Mouse (Mus musculus) adrenal gland, adult 2 months (tissue): ENCODE measurements at regions not wholly inside any gene's neighbourhood (a gene's known extent, or its start where the extent isn't known, plus 50 kb on each side); places are given as distances from the start of the nearest gene placed in this dataset.

ENCODE experiments used
- DNase-seq: peaks from one replicate; pipeline ENCODE4 v3.0.0; 2021

GRCm38 (mm10) chr4:142860441-142860840 is 352.4 kb downstream of the Prdm2 start:
- no peak for DNase-seq

- peak; percentile 78 for DNase-seq
Measured at GRCm38 (mm10) chr4:142856626-142857025, 356.2 kb downstream of the Prdm2 start.

DNA sequence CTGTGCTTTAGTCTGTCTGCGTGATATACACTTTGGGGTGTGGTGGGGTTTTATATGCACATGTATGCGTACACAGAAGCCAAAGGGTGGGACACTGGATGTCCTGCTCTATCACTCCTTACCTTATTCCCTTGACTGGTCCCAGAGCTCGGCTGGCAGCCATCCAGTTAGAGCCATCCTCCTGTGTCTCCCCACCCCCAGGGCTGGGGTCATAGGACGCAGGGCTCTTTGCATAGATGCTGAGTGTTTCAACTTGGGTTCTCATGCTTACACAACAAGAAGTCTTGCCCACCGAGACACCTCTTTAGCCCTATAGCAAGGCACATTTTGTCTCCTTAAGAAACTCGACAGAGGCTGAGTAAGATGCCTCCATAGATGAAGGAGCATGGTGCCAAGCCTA is 357.2 kb downstream of the Prdm2 start:
- no peak for DNase-seq

DNA sequence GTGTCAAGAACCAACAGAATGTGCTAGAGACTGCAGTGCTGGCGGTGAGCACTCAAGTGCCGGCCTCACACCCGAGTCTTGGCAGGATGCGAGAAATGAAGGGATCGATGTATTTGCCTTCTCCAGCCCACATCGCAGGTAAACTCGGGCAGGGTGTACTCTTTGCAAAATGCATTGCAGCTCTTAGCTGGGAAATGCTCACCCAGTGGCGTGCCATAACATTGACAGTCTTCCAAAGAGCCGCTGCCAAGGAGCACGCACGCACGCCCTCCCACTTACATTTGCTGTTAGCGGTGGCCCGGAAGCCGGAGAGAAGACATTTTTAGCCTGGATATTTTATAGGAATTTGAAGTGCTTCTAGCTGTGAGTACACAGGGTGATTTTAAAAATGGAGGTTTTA is 358.9 kb downstream of the Prdm2 start:
- DNase-seq, result no peak

- DNase-seq, result no peak
Measured at GRCm38 (mm10) chr4:142845066-142845696, 367.6 kb downstream of the Prdm2 start.

GRCm38 (mm10) chr4:142839540-142839939 is 373.3 kb downstream of the Prdm2 start:
- peak; percentile 9 for DNase-seq

GRCm38 (mm10) chr4:142838363-142838964 is 374.3 kb downstream of the Prdm2 start:
- no peak for DNase-seq

DNA sequence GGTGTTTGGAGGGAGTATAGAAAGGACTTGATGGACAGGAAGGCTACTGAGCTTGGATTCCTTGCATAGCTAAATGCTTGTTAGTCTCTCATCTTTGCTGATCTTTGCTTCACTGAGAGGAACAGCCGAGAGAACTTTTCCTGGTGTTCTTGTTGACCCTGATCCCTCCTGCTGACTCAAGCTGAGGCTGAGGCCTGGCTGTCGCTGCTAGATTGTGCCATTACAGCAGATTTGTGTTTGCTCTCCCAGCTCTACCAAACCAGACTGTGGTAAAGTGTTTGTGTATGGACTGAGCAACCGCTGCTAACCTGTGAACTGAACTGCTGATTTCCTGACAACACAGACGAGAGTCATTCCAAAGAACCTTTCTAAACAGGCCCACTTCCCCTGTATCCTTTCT is 375.2 kb downstream of the Prdm2 start:
- no peak for DNase-seq

DNA sequence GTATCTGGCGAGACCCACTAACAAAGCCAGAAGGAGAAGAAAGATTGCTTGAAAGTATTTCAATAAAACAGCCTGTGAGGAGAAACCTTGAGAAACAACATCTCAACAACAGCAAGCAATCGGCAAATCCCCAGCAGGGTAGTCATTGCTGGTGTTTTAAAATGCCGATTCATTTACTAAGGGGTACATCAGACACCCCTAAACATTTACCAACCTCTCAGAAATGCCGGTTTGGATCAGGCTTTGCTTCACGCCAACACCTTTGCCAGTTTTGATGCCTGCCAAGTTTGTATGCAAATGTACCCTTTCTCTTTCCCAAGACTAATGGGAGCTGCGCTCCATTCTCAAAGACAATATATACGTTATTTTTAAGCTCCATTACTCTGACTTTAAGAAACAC is 383.1 kb downstream of the Prdm2 start:
- DNase-seq, result no peak

DNA sequence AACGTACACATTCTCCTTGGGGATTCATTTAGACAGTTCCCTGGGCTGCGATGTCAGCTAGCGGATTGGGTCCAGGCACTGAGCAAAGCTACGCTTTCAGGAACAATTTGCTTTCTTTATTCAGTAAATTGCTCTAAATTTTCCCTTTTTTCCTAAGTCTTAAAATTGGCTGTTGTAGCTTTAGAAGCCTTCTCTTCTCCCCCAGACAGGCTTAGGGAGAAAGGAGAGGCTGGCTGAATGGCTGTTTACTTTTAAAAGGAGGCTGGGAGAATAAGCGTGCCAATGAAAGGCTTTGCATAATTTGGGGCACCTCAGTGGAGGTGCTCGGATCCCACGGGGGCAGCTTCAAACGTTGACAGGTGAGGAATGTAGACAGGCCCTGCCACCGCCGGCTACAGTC is 383.8 kb downstream of the Prdm2 start:
- DNase-seq, result no peak

GRCm38 (mm10) chr4:142826250-142826893 is 386.4 kb downstream of the Prdm2 start:
- DNase-seq, result peak; percentile 6

DNA sequence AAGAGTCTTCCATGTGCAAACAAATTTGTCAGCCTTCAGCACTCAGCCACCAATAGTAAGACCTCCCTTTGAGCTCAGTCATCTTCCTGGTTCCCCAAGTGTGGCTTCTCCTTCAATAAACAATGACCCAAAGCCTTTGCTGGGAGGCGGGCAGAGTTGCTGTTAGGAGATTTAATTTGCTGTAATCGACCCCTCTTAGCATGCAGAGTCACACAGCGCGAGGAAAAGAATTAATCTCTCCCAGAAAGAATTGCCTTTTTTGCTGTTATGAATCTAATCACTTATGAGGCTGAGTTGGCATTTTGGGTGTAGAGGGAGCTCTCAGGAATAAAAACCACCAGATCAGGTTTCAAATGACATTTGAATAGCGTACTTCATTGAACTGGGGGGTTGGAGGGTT is 387.0 kb downstream of the Prdm2 start:
- DNase-seq, result no peak

DNA sequence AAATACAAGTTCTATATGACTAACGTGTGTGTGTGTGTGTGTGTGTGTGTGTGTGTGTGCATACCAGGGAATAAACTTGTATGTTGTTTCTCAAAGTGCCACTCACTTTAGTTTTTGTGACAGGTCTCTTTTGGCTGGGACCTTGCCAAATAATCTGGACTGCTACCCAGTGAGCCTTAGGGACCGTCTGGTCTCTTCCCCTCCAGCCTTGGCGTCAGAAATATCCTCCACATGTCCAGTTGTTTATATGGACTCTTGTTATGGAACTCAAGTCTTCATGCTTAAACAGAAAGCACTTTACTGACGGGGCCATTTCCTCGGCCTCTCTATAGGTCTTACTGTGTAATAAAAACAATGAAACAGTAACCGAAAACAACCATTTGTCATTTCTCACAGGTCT is 394.4 kb downstream of the Prdm2 start:
- no peak for DNase-seq

DNA sequence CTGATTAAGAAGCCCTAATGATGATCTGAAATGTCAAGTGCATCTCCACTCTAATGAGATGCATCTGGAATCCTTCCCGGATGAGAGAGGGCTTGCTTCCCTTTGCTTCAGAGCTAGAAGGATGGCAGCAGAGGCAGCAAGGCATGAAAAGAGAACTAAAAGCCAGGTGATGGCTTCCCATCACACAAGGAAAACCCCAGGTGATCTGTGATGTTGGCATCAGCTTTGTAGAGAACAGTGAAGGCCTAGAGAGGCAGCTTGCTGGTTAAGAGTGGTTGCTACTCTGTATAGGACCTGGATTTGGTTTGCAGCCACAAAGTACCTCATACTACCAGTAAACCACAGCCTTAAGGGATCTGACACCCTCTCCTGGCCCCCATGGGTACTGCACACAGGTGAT is 395.8 kb downstream of the Prdm2 start:
- no peak for DNase-seq

DNA sequence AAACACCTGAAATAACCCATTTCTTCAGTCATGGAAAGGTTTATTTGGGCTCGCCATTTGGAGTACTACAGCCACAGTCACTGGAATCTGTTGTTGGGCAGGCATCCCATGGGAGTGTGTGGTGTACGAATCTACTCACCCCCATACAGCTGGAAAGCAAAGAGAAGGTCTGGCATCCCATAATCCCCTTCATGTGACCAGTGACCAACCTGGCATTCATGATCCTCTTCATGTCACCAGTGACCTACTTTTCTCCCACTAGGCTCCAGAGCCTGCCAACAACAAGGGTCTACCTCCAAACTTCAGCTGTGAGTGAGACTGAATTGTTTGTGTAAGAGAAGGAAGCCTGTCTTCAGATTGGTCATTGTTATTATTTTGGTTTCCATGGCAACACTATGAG is 409.0 kb downstream of the Prdm2 start:
- no peak for DNase-seq

DNA sequence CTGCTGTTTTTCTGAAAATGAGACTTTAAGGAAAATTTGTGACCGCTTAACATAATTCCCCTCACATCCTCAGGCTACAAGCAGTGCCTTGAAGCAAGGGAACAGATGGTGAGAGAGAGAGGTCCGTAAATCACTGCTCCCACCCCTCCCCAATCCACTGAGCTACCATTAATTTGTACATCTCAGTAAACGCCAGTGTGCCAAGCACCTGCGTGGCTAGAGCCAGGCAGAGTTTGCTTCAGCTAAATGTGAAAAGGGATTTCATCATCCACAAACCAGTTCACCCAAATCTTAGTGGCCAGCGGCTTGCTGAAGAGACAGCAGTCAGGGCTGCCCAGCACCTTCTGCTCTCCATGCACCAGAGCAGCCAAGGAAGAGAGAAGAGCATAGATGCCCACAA is 413.5 kb downstream of the Prdm2 start:
- no peak for DNase-seq

- DNase-seq, result no peak
Measured at GRCm38 (mm10) chr4:142798834-142799233, 414.0 kb downstream of the Prdm2 start.

GRCm38 (mm10) chr4:142792606-142792970 is 420.2 kb downstream of the Prdm2 start:
- DNase-seq, result no peak

DNA sequence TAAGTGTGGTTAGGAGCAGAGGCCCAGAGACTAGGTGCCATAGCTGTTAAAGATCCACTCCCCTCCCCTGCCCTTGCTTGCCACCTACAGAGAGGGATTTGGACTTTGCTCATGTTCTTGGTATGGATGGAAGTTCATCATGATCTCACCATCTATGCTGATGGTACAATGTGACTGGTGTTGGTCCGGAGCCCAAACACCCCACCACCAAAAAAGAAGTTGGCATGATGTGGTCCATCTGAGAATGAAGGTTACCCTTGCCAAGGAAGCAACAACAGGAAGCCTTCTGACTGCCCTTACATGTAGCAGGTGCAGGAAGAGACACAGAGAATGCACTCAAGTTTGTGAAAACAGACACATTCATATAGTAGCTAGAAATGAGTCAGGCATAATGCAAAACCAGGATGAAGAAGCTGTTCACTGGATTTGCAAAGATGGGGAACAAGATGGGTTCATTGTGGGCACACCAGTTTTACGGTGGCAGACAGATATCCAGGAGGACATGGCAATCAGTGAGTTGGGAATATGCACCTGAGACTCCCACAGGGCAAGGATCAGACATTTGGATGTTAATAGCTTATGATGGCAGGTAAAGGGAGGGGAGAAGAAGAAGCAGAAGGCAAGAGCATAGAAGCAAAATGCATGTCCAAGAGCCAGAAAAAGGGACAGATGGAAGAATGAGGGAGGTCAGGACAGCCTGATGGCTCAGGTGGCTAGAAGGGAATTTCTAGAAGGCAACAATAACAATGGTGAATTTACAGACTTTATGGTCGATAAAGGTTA is 420.8 kb downstream of the Prdm2 start:
- no peak for DNase-seq

- no peak for DNase-seq
Measured at GRCm38 (mm10) chr4:142789048-142789447, 423.7 kb downstream of the Prdm2 start.

DNA sequence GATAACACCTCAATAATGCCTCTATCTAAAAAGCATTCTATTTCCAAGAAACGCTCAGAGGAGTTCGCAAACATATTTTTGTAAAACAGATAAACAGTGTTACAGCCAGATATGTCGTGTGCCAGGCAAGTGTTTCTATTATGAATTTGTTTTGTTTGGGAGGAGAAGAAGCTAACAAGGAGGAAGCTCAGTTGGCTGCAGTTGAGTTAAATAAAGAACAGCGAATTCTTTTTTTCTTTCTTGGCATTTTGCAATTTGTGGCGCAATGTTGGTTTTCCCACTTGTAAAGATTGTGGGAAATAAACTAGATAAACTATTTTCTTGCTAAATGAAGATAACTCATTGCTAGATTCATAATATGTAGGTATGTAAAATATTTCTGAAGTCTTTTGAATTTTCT is 427.4 kb downstream of the Prdm2 start:
- no peak for DNase-seq

DNA sequence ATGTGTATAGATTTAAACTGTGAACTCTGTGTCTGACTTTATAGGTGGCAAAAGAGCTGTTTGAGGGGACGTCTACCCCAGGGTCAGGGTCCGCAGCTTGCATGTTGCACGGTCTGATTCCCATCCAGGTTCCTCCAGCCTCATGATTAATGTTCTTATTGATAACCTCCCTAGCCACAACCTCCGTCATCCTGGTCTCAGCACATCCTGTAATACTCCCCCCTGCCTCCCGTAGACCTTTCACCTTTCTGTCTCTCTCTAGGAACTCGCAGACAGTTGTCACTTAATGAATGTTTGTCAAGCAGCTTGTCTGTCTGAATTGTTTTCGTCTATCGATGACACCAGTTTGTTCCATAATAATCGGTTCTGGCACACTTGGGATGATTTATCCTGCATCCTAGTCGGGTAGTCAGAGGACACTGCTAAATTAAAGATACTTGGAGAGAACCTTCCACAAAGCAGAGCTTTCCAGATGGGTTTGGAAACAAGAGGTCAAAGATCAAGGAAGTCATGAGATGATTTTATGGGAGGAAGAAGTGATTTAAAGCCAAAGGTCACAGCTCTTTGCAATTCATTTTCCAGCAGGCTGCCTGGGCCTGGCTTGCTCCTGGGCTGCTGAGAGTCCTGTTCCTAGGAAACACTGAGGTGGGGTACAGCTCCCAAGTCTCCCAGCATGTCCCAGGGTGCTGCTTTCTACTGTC is 435.9 kb downstream of the Prdm2 start:
- peak; percentile 6 for DNase-seq
